Mouse (Mus musculus) T-helper 2 cell (primary cell): ENCODE results near the gene Mrpl37.

Experiments
- in situ Hi-C: fragments of 300-600 bp; cut with MboI, MseI; formaldehyde crosslinking; loops from one replicate; pipeline ENCODE4 v1.15.1; 2025; ENCODE audit warnings: high pct_unique_total_duplicates

The Mrpl37 gene

DNA sequence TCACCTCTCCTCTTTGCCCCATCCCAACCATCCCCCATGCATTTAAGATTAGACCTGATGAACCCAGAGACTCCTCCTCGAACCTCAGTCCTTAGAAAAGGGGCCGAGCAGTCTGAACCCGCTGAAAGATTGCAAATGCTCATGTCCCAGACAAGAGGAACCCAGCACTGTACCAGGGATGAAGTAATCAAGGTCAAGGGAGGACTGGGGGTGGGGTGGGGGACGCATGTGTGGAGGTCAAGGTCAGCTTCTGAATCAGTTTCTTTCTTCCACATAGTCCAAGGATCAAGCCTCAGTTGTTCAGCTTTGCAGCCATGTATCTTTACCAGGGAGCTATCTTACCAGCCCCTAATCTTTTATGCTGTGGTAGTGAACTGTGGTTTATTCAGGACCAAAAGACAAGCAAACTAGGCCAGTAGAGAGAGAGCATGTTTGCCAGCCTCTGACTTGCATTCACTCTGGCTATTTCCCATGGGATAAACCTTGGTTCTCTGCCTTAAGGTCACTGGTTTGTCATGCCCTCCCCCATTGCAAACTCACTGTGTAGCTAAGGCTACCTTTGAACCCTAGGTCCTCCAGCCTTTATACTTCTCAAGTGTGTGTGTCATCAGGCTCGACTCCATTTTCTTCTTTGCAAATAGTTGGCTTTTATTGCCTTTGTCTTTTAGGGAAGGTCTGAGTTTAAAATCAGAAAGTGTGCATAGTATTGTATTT, 46.2 kb downstream of the Mrpl37 start:
- in situ Hi-C loops: no loop called here

DNA sequence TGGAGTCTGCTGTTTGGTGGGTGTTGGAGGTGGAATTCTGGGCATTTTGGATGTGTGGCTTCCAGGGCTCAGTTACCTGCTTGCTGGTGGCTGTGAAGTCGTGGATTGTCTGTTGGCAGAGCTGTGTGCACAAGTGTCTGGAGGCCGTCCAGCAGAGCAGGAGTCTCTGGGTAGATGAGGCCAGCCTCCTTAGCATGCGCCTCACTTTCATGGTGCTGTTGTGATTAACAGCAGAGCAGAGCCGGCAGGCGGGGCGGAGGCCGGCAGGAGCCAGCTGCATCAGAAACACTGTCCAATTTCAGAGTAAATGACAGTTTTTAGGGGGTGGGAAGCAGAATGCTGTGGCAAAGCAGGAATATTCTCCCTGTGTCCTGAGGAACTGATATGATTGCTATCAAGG, 47.6 kb downstream of the Mrpl37 start:
- in situ Hi-C loops: loop anchor here (10.0 kb wide), 1 partner anchor 116 kb away; no protein-coding TSS in a partner anchor

DNA sequence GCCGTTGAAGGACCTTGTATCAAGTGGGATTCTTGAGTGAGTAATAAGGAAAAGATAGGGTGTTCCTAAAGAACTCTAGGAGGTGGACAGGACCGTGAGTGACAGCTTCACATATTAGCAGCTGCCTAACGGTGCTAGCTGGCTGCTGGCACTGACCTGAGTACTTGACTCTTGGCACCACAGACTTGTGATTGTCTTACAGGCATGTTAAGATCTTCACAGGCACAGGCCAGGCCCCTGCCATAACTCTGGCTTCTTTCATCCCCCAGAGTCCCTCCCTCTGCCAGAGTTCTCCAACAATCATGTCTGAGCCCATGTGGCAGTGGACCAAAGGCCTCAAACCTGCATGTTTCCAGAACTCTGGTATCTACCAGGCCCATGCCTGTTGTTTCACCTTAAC, 48.1 kb downstream of the Mrpl37 start:
- in situ Hi-C loops: loop anchor here (10.0 kb wide), 1 partner anchor 116 kb away; no protein-coding TSS in a partner anchor

DNA sequence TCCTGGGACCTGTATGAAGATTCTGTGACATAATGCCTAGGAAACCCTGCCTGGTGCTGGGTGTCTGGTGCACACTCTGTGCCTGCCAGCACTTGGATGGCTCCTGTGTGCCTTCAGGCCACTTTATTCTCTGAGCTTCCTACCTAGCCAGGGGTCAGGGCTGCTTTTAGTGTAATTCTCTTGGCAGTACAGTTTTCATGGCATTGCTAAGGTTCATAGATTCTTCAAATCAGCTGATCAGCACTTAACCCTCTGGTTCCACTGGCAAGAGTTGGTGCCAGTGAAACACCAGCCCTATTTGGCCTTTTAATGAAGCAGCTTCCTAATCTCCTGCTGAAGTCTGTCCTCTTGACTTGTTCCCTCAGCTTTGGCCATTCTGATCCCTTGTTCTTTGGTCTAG, 49.4 kb downstream of the Mrpl37 start:
- in situ Hi-C loops: loop anchor here (10.0 kb wide), 1 partner anchor 118 kb away; no protein-coding TSS in a partner anchor

DNA sequence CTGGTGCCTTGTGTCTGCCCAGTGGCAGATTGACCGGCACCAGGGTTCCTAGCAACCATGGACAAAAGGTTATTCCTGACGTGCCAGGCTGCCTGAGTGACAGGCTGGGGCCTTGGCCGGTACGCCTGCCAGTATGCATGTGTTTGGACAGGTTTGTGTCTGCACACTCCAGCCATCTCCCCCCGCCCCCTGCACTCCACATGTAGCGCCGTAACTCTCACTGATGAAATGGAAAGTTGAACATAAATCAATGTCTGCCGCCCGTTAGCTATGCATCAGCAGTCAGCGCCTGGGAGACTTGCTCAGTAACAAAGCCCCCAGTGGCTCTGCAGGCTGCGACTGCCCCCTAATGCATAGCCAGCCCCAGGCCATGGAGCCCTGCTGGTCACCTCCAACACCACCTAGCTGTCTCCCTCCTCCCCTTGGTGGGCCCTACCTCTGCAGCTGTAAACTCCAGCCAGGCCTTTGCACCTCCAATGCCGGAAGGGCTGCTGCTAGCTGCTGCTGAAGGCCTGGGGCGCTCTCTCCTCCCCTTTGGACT, 50.6 kb downstream of the Mrpl37 start:
- in situ Hi-C loops: loop anchor here (10.0 kb wide), 1 partner anchor 119 kb away; no protein-coding TSS in a partner anchor

DNA sequence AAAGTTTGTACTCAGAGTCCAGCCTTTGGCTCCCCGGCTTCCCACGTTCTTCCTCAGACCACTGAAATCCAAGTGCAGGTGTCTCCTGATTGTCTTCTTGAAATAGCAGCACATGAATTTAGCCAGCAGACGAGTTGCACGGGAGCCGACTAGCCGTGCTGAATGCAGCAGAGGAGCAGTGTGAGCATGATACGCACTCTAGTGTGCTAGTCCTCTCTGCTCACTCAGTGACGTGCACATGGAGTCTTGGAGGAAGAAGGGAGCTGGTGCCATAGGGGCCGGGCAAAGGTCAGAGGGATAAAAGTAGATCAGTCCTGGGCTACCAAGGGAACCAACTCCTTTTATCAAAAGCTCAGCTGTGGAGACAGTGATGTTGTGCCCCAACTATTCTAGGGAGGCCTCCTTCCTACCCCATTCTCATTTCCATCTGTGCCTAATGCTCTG, 52.8 kb downstream of the Mrpl37 start:
- in situ Hi-C loops: loop anchor here (10.0 kb wide), 1 partner anchor 121 kb away; no protein-coding TSS in a partner anchor

DNA sequence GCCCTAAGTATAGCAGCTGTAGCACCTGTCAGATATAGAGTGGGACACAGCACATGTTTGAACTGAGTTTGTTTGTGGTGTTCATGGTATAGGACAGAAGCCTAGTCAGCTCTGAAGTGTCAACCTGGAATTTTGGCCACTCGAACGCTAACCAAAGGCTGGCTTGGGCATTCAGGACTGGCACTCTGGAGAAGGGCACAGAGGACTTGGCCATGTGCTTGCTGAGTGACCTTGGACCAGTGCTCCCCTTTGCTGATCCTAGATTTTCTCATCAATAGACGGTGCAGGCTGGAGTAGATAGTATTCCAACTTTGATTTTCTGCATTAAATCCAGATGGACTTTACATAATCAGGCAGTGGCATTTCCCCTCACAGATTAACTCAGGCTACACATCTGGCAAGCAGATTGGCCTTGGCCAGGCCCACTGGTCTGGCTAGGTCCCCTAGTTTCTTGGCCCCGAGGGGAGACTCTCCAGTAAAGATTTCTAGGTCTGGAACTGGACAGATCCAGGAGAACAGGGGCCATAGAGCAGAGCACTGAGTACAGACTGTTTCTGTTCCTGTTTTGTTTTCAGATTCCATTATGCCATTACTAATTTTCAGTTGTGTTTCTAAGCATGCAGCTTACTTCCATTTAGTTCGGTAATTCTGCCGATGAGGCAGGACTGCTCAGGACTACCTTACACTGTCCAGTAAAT, 53.4 kb downstream of the Mrpl37 start:
- in situ Hi-C loops: loop anchor here (10.0 kb wide), 1 partner anchor 122 kb away; no protein-coding TSS in a partner anchor

DNA sequence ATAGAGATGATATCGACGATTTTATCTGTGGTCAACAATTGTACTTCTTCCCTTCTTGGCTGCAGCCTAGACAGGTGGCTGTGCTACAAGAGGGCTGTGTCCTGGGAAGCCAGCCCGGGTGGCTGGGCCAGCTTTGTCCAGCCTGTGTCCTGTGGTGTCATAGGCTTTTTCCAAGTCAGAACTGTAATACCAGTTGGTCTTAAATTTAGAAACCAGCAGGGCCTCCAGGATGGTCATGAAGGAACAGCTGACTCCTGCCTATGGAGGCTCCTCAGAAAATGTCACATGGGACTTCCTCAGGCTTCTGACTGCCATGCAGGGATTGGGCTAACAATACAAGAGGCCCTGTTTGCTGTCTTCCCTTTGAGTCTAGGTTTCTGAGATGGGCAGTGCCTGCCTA, 54.1 kb downstream of the Mrpl37 start:
- in situ Hi-C loops: loop anchor here (10.0 kb wide), 1 partner anchor 122 kb away; no protein-coding TSS in a partner anchor

DNA sequence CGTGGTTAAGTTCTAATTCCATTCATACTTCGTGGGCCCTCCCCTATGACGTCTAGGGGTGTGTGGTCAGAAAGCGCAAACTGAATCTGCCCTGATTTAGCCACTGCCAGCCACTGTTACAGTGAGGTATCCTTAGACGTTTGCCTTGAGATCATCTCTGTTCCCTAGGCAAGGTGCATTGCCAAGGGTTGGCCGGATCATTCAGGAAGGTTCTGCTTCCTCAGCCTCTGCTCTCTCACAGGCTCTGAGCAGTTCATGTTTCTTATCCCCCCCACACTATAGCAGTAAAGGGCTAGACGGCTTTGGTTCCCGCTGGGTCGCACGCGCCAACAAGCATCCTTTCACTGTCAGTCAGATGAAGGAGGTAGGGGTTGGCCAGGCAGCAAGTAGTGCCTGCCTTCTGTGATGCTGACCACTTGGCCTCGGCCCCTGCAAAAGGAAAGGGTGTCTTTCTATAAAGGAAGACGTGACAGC, 54.6 kb downstream of the Mrpl37 start:
- in situ Hi-C loops: loop anchor here (10.0 kb wide), 1 partner anchor 123 kb away; no protein-coding TSS in a partner anchor

DNA sequence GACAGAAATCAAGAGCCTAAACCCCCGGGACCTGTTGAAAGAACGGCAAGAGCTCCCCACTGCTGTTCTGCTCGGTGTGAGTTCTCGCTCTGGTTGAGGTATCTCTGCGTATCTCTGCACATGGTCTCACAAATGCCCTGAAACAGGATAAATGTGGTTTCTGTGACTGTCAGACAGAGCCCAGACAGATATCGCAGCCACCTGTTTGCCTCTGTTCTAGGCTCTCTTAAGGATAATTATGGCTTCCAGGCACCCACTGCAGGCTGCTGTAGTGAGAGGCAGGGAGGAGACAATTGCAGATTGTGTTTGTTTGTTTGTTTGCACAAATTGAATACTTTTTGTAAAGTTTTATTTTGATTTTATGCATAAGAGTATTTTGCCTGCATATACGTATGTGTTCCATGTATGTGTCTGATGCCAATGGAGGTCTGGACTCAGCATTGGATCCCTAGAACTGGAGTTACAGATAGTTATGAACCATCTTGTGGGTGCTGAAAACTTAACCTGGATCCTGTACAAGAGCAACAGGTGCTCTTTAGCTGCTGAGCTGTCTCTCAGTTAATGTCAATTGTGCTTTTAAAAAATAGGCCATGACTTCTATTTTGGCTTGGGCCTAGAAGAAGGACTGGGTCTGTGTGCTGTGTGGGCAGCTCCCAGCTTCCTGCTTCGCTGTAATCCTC, 55.2 kb downstream of the Mrpl37 start:
- in situ Hi-C loops: loop anchor here (10.0 kb wide), 1 partner anchor 123 kb away; no protein-coding TSS in a partner anchor

DNA sequence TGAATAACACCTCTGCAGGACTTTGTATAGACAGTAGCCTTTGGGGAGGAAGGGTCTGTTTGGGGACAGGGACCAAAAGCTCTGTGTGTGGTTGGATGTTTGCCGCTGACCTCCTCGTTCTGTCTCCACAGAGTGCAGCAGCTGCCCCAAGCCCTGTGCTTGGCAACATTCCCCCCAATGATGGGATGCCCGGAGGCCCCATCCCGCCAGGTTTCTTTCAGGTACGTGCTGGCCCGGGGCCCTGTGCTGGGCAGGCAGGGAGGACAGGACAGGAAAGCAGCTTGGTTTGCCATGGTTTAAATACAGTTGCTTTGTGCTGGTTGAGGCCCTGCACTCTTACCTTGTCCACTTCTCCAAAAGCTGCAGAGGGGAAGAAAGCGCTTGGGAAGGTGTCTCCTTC, 57.1 kb downstream of the Mrpl37 start:
- in situ Hi-C loops: no loop called here

DNA sequence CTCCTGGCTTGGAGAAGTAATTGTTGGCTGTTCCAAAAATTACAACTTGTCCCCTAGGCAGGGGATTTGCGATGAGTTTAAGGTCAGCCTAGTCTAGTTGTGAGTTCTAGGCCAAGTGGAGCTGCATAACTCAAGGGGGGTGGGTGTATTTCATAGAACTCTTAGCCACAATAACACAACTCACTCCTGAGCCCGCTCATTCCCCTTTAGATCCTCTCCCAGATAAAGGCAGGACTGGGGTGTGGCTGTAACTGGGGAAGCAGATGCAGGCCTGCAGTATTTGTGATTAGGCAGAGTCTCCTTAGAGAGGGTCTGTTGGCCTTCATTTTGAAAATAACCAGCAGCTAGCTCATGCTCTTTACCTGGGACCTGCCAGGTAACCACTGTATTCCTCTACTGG, 58.5 kb downstream of the Mrpl37 start:
- in situ Hi-C loops: no loop called here

DNA sequence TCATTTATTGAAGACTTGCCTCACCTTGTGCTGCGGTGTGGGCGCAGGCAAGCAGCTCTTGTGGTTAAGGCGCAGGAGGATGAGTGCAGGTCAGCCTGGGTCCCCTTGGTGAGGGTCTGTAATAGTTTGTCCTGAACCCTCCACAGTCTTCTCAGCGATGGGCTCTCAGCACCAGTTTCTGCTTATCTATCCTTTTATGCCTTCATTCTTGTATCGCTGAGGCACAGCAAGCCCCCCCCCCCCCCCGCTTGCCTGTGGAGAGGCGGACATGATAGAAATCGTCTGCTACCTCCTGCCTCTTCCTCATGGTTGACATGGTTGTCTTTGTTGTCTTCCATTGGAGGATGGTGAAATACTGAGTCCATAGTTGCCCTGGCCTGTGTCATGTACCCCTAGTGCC, 59.3 kb downstream of the Mrpl37 start:
- in situ Hi-C loops: no loop called here

DNA sequence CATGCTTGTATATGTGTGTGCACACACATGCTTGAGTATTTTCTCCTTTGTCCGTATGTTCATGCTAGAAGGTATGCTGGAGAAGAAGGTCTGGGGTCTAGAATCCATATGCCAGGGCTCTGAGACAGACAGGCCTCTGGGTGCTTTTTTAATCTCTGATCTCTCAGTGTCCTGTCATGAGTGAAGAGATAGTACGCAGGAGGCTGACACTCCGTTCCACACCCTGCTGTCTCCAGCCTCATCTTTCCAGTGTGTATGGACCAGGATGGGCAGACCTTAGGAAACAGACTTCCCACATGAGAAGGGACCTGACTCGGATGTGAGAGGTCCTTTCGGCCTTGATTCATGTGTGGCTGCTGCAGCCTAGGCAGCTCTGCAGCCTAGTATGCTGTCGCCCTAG, 59.9 kb downstream of the Mrpl37 start:
- in situ Hi-C loops: no loop called here

DNA sequence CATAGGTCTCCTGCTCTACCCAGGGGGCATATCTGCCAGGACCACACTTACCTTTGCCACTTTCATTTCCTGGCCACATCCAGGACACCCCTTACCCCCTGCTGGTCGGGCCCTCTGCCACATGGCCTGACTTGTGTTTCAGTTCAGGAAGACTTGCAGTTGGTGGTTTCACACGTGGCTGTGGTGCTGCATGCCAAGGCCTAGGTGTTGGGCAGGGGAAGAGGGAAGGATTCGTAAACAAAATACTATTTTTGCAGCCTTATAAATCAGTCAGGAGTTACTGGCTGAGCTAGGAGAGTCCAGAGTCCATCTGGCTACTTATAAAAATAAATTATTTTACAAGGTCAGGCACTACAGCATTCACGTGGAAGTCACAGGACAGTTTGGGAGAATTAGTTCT, 60.4 kb downstream of the Mrpl37 start:
- in situ Hi-C loops: no loop called here
